Mouse (Mus musculus) embryo, embryonic 10.5 days (tissue): ENCODE data around the gene Ms4a3.

Experiments used
- DNase-seq: peaks from one replicate; pipeline ENCODE4 v3.0.0-alpha.2; 2015; ENCODE audit warnings: low spot score

Ms4a3 gene

DNA sequence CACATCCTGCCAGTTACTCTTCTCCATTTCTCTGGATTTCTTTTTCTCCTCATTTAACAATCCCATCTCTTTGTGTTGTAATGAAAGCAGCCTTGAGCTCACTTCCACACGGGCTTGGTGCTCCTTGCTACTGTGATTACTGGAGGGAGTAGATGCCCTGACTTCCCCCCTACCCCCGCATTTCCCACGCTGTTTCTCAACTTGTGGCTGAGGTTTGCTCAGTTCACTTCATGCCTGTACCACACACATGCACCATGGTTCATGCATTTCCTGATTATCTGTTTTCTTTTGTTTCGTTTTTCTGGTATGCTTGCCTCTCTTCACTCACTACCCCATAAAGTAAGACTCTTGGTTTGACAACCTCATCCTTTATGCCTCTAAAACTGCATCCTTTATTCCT, 51.4 kb downstream of the Ms4a3 start:
- DNase-seq, result no peak
